Mouse (Mus musculus): Measurements from ENCODE around the gene Msi1.

The Msi1 gene

DNA sequence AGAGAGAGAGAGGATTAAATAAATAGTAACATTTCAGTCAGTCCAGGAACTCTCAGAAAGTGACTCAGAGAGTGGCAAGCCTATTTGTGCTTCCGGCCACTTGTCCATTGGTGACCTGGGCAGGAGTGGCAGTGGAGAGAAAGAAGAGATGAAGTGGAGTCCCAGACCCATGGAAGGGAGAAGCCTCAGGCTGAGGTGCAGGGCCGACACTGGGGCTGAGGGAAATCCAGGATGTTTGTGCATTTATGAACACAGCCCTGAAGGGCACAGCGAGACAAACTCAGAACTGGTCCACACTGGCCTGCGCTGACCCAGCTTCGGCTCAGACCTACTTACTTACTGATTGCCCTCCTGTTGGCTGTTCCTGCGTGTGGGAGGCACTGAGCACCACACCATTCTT is 40.4 kb downstream of the Msi1 start:
- peak; percentile 79 for DNase-seq (ENCODE audit: low spot score)

DNA sequence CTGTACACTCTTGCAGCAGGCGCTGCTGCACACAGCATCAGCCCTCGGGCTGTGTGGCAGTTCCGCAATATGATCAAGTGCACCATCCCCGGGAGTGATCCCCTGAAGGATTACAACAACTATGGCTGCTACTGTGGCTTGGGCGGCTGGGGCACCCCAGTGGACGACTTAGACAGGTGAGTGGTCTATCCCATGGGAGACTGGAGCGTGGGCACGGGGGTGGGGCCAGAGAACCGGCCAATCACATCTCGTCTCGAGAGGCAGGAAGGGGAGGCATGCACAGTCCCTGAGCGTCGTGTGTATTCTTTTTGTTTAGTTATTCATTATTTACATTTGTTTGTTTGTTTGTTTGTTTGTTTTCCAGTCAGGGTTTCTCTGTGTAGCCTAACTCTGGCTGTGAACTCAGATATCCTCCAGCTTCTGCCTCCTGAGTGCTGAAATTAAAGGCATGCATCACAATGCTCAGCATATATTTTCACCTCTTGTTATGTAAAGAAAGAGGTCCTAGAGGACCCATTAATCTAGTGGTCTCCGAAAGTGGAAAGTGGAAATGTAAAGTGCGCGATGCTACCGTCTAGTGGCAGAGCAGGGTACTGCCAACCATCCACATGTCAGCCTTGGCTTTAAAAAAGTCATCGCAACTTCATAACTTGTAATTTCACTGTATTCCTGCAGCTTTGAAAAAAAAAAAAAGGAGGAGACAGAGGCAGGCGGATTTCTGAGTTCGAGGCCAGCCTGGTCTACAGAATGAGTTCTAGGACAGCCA is 41.5 kb downstream of the Msi1 start:
- peak; percentile 40 for DNase-seq (ENCODE audit: low spot score)

DNA sequence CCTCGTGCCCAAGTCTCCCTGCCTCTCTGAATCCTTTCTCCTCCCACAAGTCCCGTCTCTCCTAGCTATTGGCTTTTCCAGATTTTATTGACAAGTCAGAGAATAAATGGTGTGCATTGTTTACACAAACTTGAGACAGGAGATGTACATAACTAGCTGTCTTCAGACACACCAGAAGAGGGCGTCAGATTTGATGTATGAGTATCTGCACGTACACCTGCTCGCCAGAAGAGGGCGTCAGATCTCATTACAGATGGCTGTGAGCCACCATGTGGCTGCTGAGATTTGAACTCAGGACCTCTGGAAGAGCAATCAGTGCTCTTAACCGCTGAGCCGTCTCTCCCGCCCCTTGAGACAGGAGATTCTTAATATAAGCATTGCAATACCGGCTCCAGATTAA is 43.8 kb downstream of the Msi1 start:
- DNase-seq (ENCODE audit: low spot score), result no peak

DNA sequence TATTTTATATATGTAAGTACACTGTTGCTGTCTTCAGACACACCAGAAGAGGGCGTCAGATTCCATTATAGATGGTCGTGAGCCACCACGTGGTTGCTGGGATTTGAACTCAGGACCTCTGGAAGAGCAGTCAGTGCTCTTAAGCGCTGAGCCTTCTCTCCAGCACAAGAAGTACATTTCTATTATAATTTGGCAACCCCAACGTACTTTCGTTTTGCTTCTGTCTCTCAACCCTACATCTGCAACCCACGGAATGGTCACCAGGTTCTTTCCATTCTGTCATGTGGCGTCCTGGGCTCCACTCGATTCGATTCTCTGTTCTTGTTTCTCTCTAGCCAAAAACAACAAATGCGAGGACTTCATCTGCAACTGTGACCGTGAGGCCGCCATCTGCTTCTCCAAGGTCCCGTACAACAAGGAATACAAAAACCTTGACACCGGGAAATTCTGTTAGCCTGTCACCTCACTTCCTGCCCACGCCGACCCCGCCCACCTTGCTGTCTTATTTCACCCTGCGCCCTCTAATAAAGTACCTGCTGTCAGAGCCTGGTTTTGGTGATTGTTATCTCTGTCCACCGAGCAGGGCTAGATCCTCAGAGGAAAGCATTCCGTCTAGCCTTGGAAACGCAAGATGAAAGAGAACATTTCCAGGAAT is 44.9 kb downstream of the Msi1 start:
- no peak for DNase-seq (ENCODE audit: low spot score)

DNA sequence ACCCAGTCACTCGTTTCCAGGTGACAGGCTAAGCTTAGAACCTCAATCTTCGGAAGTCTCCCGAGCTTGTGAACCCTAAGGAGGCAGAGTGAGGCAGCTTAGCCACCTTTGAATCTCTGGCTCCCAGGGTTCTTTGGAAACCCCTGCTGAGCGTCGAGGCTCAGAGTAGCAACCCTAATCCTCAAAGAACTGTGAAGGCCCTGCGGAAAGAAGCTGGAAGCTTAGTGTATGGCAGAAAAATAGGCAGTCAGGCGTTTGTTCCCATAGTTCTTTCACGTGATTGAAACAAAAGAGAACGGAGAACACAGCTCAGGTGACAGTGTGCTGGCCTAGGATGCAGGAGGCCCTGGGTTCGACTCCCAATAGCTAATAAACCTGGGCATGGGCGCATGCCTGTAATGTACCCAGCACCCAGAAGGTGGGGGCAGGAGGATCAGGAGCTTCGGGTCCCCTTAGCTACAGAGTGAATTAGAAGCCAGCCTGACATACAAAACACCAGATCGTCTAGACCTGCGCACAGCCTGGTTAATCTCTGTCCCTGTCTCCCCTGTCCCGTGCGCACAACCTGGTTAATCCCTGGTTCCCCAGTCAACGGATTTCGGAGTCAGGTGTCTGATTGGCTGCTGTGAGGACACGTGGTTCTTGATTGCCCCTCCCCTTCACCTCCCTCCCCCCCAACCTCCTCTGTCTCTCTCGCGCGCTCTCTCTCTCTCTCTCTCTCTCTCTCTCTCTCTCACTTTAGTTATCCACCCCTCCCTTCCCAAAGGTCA is 46.1 kb downstream of the Msi1 start:
- DNase-seq (ENCODE audit: low spot score), result no peak

DNA sequence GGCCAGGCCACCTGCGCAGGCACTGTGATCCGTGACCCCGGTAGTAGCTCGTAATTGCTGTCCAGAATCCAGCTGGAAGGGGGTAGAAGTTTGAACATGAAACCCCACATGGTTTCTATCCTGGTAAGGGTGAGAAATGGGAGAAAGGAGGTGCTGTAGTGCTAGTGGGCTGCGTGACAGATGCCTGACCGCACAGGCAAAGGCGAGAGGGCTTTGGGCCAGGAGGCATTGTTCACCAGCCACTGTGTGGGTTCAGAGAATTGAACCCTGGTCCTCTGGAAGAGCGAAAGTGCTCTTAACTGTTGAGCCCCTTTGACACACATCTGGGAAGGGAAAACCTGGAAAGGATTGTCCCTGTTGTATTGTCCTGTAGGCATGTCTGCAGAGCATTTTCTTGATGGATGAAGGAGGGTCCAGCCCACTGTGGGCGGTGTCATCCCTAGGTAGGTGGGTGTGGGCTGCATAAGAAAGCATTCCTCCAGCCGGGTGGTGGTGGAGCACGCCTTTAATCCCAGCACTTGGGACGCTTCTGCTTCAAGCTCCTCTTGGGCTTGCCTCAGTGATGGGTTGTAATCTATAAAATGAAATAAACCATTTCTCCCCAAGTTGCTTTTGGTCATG is 46.8 kb downstream of the Msi1 start:
- no peak for DNase-seq (ENCODE audit: low spot score)

DNA sequence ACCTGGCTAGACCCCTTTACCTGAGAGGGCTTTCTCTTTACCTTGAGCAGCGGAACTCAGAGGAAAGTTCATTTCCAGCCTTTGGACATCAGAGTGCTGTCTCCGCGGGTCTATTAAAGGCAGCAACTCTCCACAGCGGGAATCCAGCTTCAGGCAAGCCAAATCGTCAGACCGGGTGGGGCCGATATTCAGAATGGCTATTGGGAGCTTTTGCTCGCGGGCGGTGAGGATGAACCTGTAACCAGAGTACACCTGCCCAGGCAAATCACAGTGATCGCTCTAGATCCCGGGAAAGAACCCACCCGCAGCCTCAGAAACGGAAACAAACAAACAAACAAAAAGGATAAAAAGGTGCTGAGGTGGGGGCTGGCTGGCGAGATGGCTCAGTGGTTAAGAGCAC is 50.2 kb downstream of the Msi1 start:
- DNase-seq (ENCODE audit: low spot score), result no peak

DNA sequence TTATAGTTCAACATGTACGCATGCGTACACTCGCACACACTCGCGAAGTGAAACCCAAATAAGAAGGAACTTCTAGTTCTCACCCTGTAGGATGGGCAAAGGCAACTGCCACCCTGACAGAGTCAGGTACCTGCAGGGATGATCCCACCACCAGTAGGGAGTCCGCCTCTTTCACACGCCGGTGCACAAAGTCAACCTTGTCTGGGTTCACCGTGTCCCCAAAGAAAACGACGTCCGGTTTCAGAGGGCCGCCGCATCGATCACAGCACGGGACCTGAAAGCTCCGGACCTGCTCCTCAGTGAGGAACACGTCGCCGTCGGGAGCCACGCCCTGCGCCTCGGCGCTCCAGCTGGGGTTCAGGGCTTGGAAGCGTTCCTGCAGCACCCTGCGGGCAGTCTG is 50.7 kb downstream of the Msi1 start:
- no peak for DNase-seq (ENCODE audit: low spot score)

DNA sequence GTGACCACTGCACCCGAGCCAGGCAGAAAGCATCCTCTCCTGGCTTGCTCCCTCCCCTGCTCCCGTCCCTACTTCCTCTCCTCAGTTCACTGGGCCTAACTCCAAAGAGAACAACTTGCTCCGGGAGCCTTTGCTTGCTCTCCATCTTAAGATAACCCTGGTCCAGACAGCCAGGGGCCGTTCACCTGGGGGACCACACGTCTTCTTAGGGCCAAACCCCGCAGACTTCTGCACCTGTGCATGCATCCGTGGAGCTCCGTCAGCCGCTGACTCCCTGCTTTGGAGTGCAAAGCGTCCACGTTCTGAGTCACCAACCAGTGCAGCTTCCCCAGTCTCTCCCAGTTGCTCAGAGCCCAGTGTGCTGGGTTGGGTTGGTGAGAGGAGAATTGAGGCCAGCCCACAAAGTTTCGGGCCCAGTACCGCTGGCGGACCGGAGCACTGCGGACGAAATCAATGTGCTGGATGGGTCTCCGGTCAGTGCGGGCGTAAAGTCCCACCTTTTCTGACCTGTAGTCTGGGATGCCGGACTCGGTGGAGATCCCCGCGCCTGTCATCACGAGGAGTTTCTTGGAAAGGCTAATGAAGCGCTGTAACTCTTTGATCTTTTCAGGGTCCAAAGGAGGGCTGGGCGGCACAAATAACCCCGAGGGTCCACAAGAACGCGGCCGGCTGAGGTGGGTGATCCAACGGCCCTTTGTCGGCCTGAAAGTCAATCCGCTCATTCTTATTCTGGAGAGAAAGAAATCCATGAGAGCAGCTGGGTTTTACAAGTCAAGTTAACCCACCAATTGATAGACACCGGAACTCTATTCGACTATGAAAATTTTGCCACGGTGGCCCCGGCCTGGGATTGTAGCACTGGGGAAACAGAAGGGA is 53.2 kb downstream of the Msi1 start:
- no peak for DNase-seq (ENCODE audit: low spot score)

DNA sequence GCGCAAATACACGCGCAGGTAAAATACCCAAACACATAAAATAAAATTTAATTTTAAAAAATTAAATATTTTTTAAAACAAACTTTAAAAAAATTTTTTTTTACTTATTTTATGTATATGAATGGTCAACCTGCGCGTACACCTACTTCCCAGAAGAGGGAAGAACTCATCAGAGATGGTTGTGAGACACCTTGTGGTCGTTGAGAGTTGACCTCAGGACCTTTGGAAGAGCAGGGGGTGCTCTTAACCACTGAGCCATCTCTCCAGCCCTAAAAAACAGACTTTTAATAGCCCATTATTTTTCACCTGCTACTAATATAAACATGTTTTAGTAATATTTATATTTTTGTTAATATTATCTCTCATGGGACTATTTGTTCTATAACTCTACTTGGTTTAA is 54.0 kb downstream of the Msi1 start:
- no peak for DNase-seq (ENCODE audit: low spot score)

DNA sequence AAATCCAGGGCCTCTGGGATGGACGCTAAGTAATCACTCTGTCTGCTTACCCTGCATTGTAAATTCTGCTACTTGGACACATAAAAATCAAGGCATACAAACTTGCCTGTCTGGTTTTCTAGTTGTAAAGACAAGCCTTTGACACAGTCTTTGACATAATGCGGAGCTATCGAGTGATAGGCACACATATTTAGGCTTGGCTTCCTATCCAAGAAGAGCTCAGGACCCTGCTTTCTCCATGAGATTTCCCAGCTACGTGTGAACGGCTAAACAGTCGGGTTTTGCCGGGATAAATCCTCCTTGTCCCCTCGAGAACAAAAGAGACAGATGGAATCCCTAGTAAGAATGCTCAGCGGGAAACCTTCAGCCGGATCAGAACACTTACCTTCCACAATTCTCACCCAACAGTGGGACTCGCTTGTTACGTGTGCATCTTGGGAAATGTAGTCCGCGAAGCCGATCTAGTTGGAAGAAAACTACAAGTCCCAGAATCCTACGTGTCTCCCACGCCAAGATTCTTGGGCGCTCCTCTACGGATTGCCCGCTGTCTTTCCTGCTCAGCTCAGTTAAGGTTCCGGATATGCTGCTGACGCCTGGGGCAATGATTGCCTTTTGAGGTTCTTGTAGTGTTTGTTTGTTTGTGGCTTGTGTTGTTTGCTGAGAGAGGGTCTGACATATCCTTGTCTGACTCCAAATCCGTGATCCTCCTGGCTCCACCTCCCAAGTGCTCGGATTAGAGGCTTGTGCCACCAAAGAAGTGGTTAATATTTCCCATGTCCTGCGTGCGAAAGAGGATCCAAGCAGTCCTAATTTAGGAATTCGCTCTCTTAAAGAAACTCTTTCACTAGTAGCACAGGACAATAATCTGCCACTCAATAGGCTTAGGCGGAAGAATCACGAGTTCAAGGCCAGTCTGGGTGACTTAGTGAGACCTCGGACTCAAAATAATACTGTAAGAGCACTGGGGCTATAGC is 54.8 kb downstream of the Msi1 start, which contains the start of gene Sirt4:
Gene Sirt4, minus strand, starts transcription at position 779 of the 974 bp plus-strand sequence.
- peak; percentile 94 for DNase-seq (ENCODE audit: low spot score)

DNA sequence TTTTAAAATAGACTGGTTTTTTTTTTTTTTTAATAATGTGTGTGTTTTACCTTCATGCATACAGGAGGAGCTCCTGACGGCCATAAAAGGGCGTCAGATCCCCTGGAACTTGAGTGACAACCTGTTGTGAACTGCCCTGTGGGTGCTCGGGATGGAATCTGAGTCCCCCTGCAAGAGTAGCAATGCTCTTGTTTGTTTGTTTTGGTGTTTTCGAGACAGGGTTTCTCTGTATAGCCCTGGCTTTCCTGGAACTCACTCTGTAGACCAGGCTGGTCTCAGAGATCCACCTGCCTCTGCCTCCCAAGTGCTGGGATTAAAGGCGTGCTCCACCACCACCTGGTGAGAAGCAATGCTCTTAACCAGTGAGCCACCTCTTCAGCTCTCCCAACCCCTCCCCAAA is 55.6 kb downstream of the Msi1 start:
- DNase-seq (ENCODE audit: low spot score), result no peak

DNA sequence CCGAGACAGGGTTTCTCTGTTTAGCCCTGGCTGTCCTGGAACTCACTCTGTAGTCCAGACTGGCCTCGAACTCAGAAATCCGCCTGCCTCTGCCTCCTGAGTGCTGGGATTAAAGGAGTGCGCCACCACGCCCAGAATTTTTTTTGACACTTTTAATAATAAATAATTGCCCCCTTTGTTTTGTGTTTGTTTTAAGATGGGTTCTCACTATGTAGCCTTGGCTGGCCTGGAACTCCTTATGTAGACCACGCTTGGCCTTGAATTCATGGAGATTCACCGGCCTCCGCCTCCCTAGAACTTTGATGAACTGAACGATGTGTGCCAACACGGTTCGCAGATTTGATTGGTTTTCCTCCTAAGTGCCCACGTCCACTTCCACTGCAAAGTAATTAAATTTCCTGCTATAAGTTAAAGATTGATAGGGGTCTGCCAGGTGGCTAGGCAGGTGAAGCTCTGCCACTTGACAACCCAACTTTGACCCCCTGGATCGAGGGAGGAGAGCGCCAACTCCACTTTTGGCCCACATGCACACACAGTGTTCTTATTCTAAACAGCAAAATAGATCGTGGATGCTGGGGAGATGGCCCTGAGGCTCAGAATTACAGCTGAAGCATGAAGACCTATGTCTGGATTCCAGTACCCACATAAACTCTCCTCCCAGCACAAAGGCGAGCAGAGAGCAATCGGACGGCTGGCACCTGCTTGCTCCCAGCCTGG is 56.2 kb downstream of the Msi1 start:
- no peak for DNase-seq (ENCODE audit: low spot score)

DNA sequence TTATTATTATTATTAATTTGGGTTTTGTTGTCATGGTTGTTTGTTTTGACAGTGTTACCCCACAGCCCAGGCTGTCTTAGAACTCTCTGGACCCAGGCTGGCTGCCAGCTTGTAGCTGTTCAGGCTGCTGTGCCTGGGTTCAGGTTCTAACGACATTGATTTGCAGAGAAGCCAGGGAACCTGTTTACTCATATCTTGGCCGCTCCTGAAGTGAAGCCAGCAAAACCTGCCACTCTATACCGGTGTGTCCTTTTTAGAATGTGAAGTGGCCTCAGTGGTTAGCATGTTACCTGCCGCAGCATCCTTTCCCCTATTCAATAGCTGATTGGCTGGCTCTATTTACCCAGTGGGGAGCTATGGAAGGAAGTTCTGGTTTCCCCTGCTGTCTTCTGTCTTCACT is 57.3 kb downstream of the Msi1 start:
- no peak for DNase-seq (ENCODE audit: low spot score)

DNA sequence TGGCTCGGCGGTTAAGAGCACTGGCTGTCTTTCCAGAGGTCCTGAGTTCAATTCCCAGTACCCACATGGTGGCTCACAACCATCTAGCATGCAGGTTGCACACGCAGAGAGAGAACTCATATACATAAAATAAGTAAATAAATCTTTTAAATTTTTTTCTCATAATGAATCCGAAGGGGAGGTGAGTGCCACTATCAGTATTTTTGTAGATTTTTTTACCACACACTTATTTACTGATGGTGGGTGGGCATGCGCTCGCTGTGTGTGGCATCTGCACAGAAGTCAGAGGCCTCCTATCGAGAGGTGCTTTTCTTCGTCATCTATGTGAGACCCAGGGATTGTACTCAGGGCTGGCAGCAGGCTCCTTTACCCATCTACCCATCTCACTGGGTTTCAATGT is 58.0 kb downstream of the Msi1 start:
- no peak for DNase-seq (ENCODE audit: low spot score)

DNA sequence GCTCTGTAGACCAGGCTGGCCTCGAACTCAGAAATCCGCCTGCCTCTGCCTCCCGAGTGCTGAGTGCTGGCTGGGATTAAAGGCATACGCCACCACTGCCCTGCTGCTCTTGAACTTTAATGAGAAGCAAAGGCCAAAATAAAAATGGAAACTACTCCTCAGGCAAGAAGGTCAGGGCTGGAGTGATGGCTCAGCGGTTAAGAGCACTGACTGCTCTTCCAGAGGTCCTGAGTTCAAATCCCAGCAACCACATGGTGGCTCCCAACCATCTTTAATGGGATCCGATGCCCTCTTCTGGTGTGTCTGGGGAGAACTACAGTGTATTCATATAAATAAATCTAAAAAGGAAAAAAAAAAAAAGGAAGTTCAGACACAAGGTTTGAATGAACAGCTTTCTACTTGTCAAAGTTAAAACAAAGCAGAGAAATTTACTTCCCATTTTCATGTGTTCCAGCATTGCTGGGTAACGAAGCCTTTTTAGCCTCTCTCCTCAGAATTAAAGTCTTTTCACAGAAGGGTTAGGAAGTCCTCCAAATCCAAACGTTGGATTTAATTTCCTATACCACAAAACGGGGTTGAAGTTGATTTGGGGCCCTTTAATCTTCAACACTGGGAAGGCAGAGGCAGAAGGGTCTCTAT is 58.7 kb downstream of the Msi1 start:
- DNase-seq (ENCODE audit: low spot score), result no peak

DNA sequence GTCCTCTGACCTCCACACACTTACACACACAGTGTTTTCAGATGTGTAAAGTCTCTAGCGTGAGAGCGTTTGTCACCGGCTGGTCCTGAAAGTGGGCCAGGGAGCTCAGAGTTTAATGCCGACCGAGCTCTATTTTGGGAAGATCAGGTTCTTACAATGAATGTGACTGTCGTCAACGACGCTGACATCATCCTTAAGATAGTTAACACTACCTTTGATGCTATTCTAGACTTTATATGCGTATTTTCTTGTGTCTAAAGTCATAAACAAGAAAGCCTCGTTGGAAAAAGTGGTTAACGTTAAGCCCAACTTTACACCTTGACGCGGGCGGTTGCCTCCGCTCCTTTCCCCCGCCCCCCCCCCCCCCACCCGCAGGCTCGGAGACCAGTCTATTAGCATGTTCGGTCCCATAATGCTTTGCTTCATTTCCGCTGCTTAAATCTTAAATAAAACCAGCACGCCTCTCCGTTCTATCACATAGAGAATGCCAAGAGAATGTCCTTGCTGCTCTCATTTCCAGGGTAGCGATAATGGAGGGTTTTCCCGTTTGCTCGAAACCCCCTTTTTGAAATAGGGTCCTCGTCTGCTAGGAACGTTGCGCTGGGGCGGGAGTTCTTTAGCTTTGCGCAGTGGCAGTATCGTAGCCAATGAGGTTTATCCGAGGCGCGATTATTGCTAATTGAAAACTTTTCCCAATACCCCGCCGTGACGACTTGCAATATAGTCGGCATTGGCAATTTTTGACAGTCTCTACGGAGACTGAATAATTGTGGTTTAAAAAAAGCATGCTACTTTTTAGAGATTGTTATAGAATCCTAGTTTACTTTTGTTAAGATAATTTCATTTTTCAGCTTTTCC is 59.7 kb downstream of the Msi1 start:
- peak; percentile 83 for DNase-seq (ENCODE audit: low spot score)
